Mouse (Mus musculus) hindbrain, postnatal 0 days (tissue): ENCODE results near the gene Maml3. TPM values are rescaled to one million over a fixed set of nuclear protein-coding genes. Genes with fewer than 3 reads are reported as not detected.
A peak's percentile ranks its signal among the peaks of the same experiment; 100 is the strongest.

Source experiments
- ATAC-seq: fragments of 200-750 bp; cut with Nextera tagmentation; 2 replicates; pipeline ENCODE4 v1.8.0; 2017; ENCODE audit warnings: mild to moderate bottlenecking, moderate TSS enrichment, moderate library complexity
- DNase-seq: peaks from one replicate; pipeline ENCODE4 v3.0.0-alpha.2; 2015; ENCODE audit warnings: low spot score
- H3K27ac ChIP-seq: fragments of 300-500 bp; sonication (generic); 2 replicates; pipeline ENCODE4 v1.5.1; 2014; ENCODE audit warnings: mild to moderate bottlenecking
- H3K27me3 ChIP-seq: fragments of 300-500 bp; sonication (generic); 2 replicates; pipeline ENCODE4 v1.6.1; 2014; ENCODE audit warnings: low read length, mixed read lengths; ENCODE audit not compliant: insufficient read depth
- H3K36me3 ChIP-seq: fragments of 300-500 bp; sonication (generic); 2 replicates; pipeline ENCODE4 v1.6.1; 2014; ENCODE audit warnings: low read length, mixed read lengths; ENCODE audit not compliant: insufficient read depth
- H3K4me1 ChIP-seq: fragments of 300-500 bp; sonication (generic); 2 replicates; pipeline ENCODE4 v1.6.1; 2014; ENCODE audit warnings: antibody characterized with exemption, low read length, mixed read lengths; ENCODE audit not compliant: insufficient read depth
- H3K4me2 ChIP-seq: fragments of 300-500 bp; sonication (generic); 2 replicates; pipeline ENCODE4 v1.6.1; 2014; ENCODE audit warnings: low read depth, mild to moderate bottlenecking, low read length, moderate library complexity, mixed read lengths
- H3K4me3 ChIP-seq: fragments of 300-500 bp; sonication (generic); 2 replicates; pipeline ENCODE4 v1.5.1; 2014; ENCODE audit warnings: low read length
- H3K9ac ChIP-seq: fragments of 300-500 bp; sonication (generic); replicated peaks from 2 replicates; pipeline ENCODE4 v1.6.1; 2014; ENCODE audit warnings: mild to moderate bottlenecking, low read length, moderate library complexity, mixed read lengths
- H3K9me3 ChIP-seq: fragments of 300-500 bp; sonication (generic); 2 replicates; pipeline ENCODE4 v1.6.1; 2016; ENCODE audit warnings: low read length, mixed read lengths
- CTCF ChIP-seq: IDR thresholded peaks from 2 replicates; pipeline ENCODE4 v1.5.1; 2016; ENCODE audit warnings: antibody characterized with exemption, control low read depth, low read depth
- WGBS: fragments of 180-500 bp; shearing (Covaris S2); extraction: QIAGEN DNeasy Blood & Tissue Kit; methylation state at CpG from one replicate; pipeline ENCODE4 v1.1.7; 2014; 5-methylcytosine and 5-hydroxymethylcytosine counted together
- polyA plus RNA-seq: library from polyadenylated mRNA; unstranded; fragments of >200 nt; fragmentation: Nextera tagmentation; extraction: Ambion mirVana; gene quantifications from 2 replicates; pipeline ENCODE4 v1.2.1, GENCODE M21; 2015
- total RNA-seq: library from RNA; depleted of rRNA; stranded (reverse); fragments of >200 nt; gene quantifications from 2 replicates; pipeline ENCODE4 v1.2.3, GENCODE M21; 2014

Gene Maml3
- total and polyA plus RNA-seq, 2 experiments from 2014 or later = 4.8 to 18.8 TPM

DNA sequence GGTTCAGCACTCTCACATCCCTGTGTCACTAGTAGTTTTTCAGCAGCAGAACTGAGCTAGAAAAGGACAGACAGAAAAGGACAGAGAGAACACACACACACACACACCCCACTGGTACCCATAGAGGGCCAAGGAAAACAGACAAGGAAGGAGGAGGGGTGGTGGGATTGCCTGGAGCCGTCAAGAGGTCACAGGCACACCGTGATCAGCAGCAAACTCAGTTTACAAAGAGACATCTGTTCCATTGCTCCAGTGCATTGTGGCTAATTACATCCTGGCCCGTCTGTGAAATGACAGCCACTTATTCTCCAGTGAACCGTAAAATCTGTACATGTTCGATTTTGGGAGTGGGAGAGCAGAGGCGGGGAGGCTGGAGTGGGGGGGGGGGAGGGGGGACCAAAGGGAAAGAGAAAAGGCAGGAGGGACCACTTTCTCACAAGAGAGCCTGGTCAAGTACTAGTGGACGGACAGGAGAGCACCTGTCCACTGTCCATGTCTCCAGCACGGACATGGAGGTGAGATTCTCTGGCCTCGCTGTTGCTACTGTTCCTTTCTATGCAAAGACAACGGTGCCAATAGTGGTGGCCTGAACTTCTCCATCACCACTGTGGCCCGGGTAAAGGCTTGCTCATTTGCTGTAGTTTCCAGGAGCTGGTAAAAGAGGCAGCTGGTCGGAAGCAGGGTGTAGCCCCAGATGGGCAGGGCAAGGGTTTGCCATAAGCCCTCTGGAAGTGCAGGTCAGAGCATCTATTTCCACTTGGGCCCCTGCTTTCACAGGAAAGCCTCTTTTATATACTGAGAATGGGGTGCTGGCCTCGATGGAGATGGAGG is 299.2 kb downstream of the Maml3 start:
- Histone ChIP-seq H3K4me1 (peaks cover 4% of the 10 kb centered on the region), H3K9ac (no peak overlapping the region), H3K36me3 (no peaks in the 10 kb centered on the region), H3K27me3 (no peaks in the 10 kb centered on the region), H3K9me3 (no peaks in the 10 kb centered on the region), H3K4me3 (no peak overlapping the region), H3K27ac (no peak overlapping the region), H3K4me2 (no peak overlapping the region)
- ATAC-seq (peak; percentile 56), DNase-seq (peak; percentile 55)
- WGBS = 19% methylated on average over 13 of the region's 13 CpGs
- TF ChIP-seq CTCF = no peak

DNA sequence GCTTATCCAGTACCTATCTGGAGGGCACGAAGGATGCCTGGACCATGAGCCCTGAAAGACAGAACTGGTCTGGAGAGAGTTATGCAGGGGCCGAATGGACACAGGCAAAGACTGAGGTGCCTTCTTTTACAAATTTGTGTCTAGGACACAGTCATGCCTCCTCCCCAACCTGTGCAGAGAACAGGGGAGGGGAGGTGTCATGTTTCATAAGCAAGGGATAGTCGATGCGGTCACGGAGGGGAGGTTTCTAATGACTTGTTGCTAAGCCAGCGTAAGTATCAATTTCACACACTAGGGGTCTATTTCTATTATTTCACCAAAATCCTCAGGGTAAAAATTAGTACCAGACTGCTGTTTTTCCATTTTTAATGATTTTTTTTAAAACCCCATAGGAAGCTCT is 301.0 kb downstream of the Maml3 start:
- WGBS = 63% methylated on average over 6 of the region's 6 CpGs
- ATAC-seq = no peak
- DNase-seq = no peak

DNA sequence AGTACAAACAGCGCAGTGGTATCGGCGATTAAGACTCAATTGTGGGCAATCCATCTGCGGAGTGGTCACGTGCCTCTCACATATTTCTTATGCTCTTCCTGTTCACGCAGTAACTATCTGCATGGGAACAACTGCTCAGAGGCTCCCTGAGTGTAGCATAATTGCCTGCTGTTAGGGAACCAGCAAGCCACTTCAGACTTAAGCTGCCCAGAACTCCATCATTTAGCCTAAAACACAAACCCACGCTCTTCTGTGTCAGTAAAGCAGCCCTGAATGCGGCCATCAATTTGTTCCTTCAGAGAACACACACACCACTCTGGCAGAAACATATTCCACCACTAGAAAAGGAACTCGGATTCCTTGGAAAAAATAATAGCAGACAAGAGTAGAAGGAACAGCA is 305.2 kb downstream of the Maml3 start:
- no peak for DNase-seq
- whole genome bisulfite sequencing = 81% methylated on average over 9 of the region's 9 CpGs

More for the DNA sequence above, 301.0 kb downstream of the Maml3 start:
- Histone ChIP-seq H3K27me3 (no peaks in the 10 kb centered on the region), H3K9ac (no peak overlapping the region), H3K36me3 (no peaks in the 10 kb centered on the region), H3K4me2 (no peak overlapping the region), H3K9me3 (no peaks in the 10 kb centered on the region), H3K27ac (no peak overlapping the region), H3K4me1 (no peaks in the 10 kb centered on the region; the same call in 1 of the 2 replicates), H3K4me3 (no peak overlapping the region)
- TF ChIP-seq CTCF = no peak

DNA sequence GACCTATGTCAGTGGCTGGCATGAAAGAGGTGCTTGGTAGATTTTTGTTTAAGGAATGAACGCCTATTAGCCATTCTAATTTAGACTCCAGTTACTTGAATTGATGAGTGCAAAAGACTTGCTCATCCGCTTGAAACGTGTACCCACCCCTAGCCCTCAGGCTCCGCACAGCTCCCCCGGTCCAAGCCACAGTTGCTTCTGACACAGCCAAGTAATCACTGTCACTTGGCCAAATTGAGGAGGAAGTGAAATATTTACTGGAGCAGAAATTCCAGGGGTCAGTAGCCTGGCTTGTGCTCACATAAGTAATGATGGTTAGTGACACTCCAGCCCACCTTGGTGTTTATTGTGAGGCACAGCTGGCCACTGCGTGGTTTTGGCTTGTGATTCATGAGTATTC is 308.0 kb downstream of the Maml3 start:
- peak overlapping the region; percentile 47 for H3K4me2 ChIP-seq
- peak; percentile 58 for ATAC-seq
- H3K27me3 ChIP-seq = no peaks in the 10 kb centered on the region
- no peaks in the 10 kb centered on the region for H3K4me1 ChIP-seq
- DNase-seq = peak; percentile 70
- H3K36me3 ChIP-seq = no peaks in the 10 kb centered on the region
- 21% methylated on average over 6 of the region's 6 CpGs for WGBS
- no peak overlapping the region for H3K4me3 ChIP-seq
- peak overlapping the region; percentile 59; the same call in 1 of the 2 replicates for H3K27ac ChIP-seq
- no peak overlapping the region for H3K9ac ChIP-seq
- no peak for TF ChIP-seq CTCF
- no peaks in the 10 kb centered on the region for H3K9me3 ChIP-seq

More for the DNA sequence above, 305.2 kb downstream of the Maml3 start:
- ATAC-seq = no peak
- H3K4me1 ChIP-seq = no peaks in the 10 kb centered on the region; the same call in 1 of the 2 replicates
- no peak for TF ChIP-seq CTCF
- H3K4me3 ChIP-seq = no peak overlapping the region
- H3K27ac ChIP-seq = no peak overlapping the region
- H3K9ac ChIP-seq = no peak overlapping the region
- H3K36me3 ChIP-seq = no peaks in the 10 kb centered on the region
- no peak overlapping the region for H3K4me2 ChIP-seq
- H3K27me3 ChIP-seq = no peaks in the 10 kb centered on the region
- no peaks in the 10 kb centered on the region for H3K9me3 ChIP-seq

DNA sequence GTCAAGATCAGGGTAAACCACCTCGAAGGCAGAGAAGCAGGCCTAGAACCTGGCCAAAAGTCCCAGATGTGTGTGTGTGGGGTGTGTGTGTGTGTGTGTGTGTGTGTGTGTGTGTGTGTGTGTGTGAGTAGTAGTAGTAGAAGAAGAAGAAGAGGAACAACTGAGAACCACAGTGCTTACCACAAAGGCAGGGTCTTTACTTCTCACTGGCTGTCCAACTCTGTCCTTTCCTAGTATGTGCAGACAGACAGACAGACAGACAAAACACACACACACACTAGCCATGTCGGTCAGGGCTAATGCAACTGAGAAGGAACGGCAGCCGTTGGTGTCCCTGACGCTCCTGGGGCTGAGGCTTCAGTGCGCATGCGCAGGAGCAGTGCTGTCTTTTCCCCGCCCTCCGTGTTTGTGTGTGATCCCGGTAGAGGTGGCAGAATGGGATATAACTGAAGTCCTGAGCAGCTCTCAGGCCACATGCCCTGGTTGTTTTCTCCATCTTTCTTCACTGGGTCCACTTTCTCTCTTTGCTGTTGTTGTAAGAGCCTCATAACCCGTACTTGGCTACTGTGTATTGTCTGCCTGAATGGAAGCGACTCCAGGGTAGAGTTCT is 308.6 kb downstream of the Maml3 start:
- DNase-seq = peak; percentile 81
- peak; percentile 50 for ATAC-seq
- Histone ChIP-seq H3K4me3 (no peak overlapping the region), H3K27me3 (no peaks in the 10 kb centered on the region), H3K27ac (peak overlapping the region; percentile 59; the same call in 1 of the 2 replicates), H3K9ac (peak overlapping the region; percentile 13; the same call in 1 of the 2 replicates), H3K9me3 (no peaks in the 10 kb centered on the region), H3K4me2 (peak overlapping the region; percentile 47), H3K4me1 (no peaks in the 10 kb centered on the region), H3K36me3 (no peaks in the 10 kb centered on the region)
- 57% methylated on average over 12 of the region's 12 CpGs for WGBS
- no peak for TF ChIP-seq CTCF

DNA sequence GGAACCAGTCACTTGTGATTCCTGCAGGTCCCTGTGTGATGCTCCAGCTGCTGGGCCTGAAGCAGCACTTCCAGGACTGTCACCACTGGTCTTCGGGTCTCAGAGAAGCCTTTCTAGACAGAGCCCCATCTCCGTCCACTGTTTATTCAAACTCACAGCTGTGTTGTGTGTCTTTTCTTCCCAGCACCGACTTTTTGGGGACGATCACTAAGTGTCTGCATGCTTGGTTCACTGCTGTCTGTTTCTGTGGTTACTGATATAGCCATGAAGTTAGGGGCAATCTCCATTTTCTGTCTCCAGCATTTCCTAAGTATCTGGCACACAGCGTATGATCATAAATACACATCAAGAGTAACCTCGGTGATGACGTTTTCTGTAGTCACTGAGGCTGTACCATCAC is 313.3 kb downstream of the Maml3 start:
- Histone ChIP-seq H3K4me2 (no peak overlapping the region), H3K27ac (no peak overlapping the region), H3K27me3 (no peaks in the 10 kb centered on the region), H3K4me3 (no peak overlapping the region), H3K4me1 (peaks cover 19% of the 10 kb centered on the region), H3K9ac (no peak overlapping the region), H3K9me3 (no peaks in the 10 kb centered on the region), H3K36me3 (no peaks in the 10 kb centered on the region)
- DNase-seq = no peak
- peak; percentile 52 for ATAC-seq
- WGBS = 35% methylated on average over 7 of the region's 7 CpGs
- TF ChIP-seq CTCF = no peak
